Comparison of ENCODE assay signal across 24 mouse cellular contexts in the genomic region with DNA sequence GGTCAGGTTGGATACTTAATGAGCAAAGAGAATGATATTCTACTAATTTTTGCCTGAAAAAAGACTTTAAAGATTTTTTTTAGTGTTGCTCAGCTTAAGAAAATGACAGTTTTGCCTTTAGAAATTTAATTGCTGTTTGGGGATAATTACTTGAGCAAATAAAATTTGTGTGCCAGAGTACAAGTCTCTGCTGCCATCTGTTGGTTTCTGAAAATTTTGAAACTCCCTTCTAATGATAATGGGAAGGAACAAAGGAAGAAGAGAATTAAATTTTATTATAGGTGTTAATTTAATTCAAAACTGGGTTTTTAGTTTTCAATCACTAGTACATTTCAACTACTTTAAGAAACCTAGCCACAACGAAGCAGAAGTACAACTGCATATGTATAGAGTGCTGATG.
A peak's percentile ranks its signal among the peaks of the same experiment; 100 is the strongest.
DNase-seq lines count a peak whose midpoint lies in the region; ATAC-seq and TF ChIP-seq lines count a peak whose summit lies in the region.
"Had no signal": no experiment of that assay in that cellular context is flagged by ENCODE, and none has a peak within 500 bp of the region (broad histone marks: within the 10 kb centered on the region; RNA-seq: fewer than 3 reads in every experiment).

No protein-coding gene starts in this region.

- H3K27me3 ChIP-seq in hindbrain, postnatal 0 days (ENCODE audit: insufficient read depth, low read length), result no peaks in the 10 kb centered on the region
- H3K27me3 ChIP-seq in hindbrain, embryonic 14.5 days (ENCODE audit: control insufficient read depth, insufficient read depth, low read length), result no peaks in the 10 kb centered on the region
- no peaks in the 10 kb centered on the region for H3K27me3 ChIP-seq in midbrain, embryonic 14.5 days (ENCODE audit: control insufficient read depth, insufficient read depth, low read length)
- no peaks in the 10 kb centered on the region for H3K27me3 ChIP-seq in midbrain, embryonic 13.5 days
- H3K27me3 ChIP-seq in MEL (ENCODE audit: control insufficient read depth in 1 of 2, insufficient read depth in 2 of 2, low read length in 2 of 2), result no peaks in the 10 kb centered on the region
- H3K27me3 ChIP-seq: embryonic facial prominence, embryonic 12.5 days; embryonic facial prominence, embryonic 15.5 days; forebrain, embryonic 12.5 days; heart, embryonic 12.5 days; heart, embryonic 15.5 days; hindbrain, embryonic 15.5 days; intestine, embryonic 15.5 days had no signal

- no peak for TF ChIP-seq CTCF in hindbrain, postnatal 0 days (IDR thresholded peaks at IDR 0.05; ENCODE audit: low read depth)
- peak in 1 of 3 experiments; percentile 50; a peak in 2 of 6 replicates for TF ChIP-seq CTCF in MEL (IDR thresholded peaks at IDR 0.05 in 2 of 3, conservative IDR thresholded peaks at IDR 0.05 in 1 of 3; ENCODE audit: control insufficient read depth in 1 of 3, insufficient read depth in 1 of 3, low read depth in 2 of 3, low read length in 3 of 3, poor library complexity in 1 of 3, severe bottlenecking in 1 of 3)

- WGBS in hindbrain, postnatal 0 days, result 56% methylated on average over 1 of the region's 1 CpGs
- WGBS in hindbrain, embryonic 14.5 days, result 64% methylated on average over 1 of the region's 1 CpGs
- 65% methylated on average over 1 of the region's 1 CpGs for WGBS in midbrain, embryonic 14.5 days
- WGBS in midbrain, embryonic 13.5 days, result 57% methylated on average over 1 of the region's 1 CpGs

- H3K79me2 ChIP-seq in MEL (ENCODE audit: control insufficient read depth, insufficient read depth, low read length, poor library complexity), result no peaks in the 10 kb centered on the region

- H3K9me3 ChIP-seq in hindbrain, postnatal 0 days (ENCODE audit: low read length), result no peaks in the 10 kb centered on the region
- no peaks in the 10 kb centered on the region for H3K9me3 ChIP-seq in hindbrain, embryonic 14.5 days (ENCODE audit: control insufficient read depth, low read length)
- no peaks in the 10 kb centered on the region for H3K9me3 ChIP-seq in midbrain, embryonic 14.5 days (ENCODE audit: control insufficient read depth, low read length)
- no peaks in the 10 kb centered on the region for H3K9me3 ChIP-seq in midbrain, embryonic 13.5 days
- no peaks in the 10 kb centered on the region for H3K9me3 ChIP-seq in MEL (replicated peaks; ENCODE audit: insufficient read depth, low read length)
- H3K9me3 ChIP-seq: embryonic facial prominence, embryonic 12.5 days; embryonic facial prominence, embryonic 15.5 days; forebrain, embryonic 12.5 days; heart, embryonic 12.5 days; heart, embryonic 15.5 days; hindbrain, embryonic 15.5 days; intestine, embryonic 15.5 days had no signal

- TF ChIP-seq POLR2A in MEL (IDR thresholded peaks at IDR 0.05; ENCODE audit: control insufficient read depth in 1 of 2, insufficient read depth in 1 of 2, low read depth in 1 of 2, low read length in 2 of 2, poor library complexity in 1 of 2), result no peak

- H3K36me3 ChIP-seq in hindbrain, postnatal 0 days (ENCODE audit: insufficient read depth, low read length), result no peaks in the 10 kb centered on the region
- H3K36me3 ChIP-seq in hindbrain, embryonic 14.5 days (replicated peaks; ENCODE audit: control insufficient read depth, insufficient read depth), result no peaks in the 10 kb centered on the region
- H3K36me3 ChIP-seq in midbrain, embryonic 14.5 days (ENCODE audit: control insufficient read depth, insufficient read depth, low read length), result no peaks in the 10 kb centered on the region
- H3K36me3 ChIP-seq in midbrain, embryonic 13.5 days, result no peaks in the 10 kb centered on the region
- H3K36me3 ChIP-seq in MEL (ENCODE audit: control insufficient read depth in 1 of 2, insufficient read depth in 2 of 2, low read length in 2 of 2), result no peaks in the 10 kb centered on the region
- H3K36me3 ChIP-seq: embryonic facial prominence, embryonic 12.5 days; embryonic facial prominence, embryonic 15.5 days; forebrain, embryonic 12.5 days; heart, embryonic 12.5 days; heart, embryonic 15.5 days; hindbrain, embryonic 15.5 days; intestine, embryonic 15.5 days had no signal

- no peaks in the 10 kb centered on the region for H3K4me1 ChIP-seq in hindbrain, postnatal 0 days (ENCODE audit: insufficient read depth, low read length)
- no peaks in the 10 kb centered on the region for H3K4me1 ChIP-seq in hindbrain, embryonic 14.5 days (replicated peaks; ENCODE audit: control insufficient read depth, insufficient read depth, low read length)
- H3K4me1 ChIP-seq in midbrain, embryonic 14.5 days (ENCODE audit: control insufficient read depth, insufficient read depth, low read length), result no peaks in the 10 kb centered on the region
- H3K4me1 ChIP-seq in midbrain, embryonic 13.5 days (replicated peaks), result no peaks in the 10 kb centered on the region
- no peaks in the 10 kb centered on the region for H3K4me1 ChIP-seq in MEL (ENCODE audit: control insufficient read depth in 1 of 2, insufficient read depth in 2 of 2, low read length in 2 of 2)
- H3K4me1 ChIP-seq: embryonic facial prominence, embryonic 12.5 days; embryonic facial prominence, embryonic 15.5 days; forebrain, embryonic 12.5 days; heart, embryonic 12.5 days; heart, embryonic 15.5 days; hindbrain, embryonic 15.5 days; intestine, embryonic 15.5 days had no signal

- TF ChIP-seq RAD21 in MEL (IDR thresholded peaks at IDR 0.05; ENCODE audit: low read depth, low read length), result peak; percentile 70

- no peak for TF ChIP-seq EP300 in MEL (IDR thresholded peaks at IDR 0.05; ENCODE audit: low read depth in 1 of 2, low read length in 2 of 2)

- ATAC-seq in hindbrain, postnatal 0 days, result no peak
- ATAC-seq in hindbrain, embryonic 14.5 days (ENCODE audit: low FRiP score), result no peak
- no peak for ATAC-seq in midbrain, embryonic 14.5 days (ENCODE audit: low FRiP score, low TSS enrichment)
- no peak for ATAC-seq in midbrain, embryonic 13.5 days
- ATAC-seq: intestine, embryonic 15.5 days; Patski had no signal

- peak; percentile 1 for DNase-seq in hindbrain, postnatal 0 days (ENCODE audit: low spot score)
- DNase-seq in hindbrain, embryonic 14.5 days (ENCODE audit: low spot score), result no peak
- peak; percentile 8 for DNase-seq in midbrain, embryonic 14.5 days
- DNase-seq in MEL (ENCODE audit: low read depth, low spot score), result peak; percentile 33
- DNase-seq in lung, postnatal 4 days, result no peak
- DNase-seq: adrenal gland, postnatal 10 days; adrenal gland, postnatal 36 days; cerebellum, adult 11 months; cerebellum, adult 2 months; cerebellum, adult 9-11 months; cerebellum, postnatal 25 days; gastrocnemius, postnatal 25 days; heart, adult 18-20 months; heart, postnatal 10 days; heart, postnatal 4 days had no signal

- H3K4me2 ChIP-seq in hindbrain, postnatal 0 days (ENCODE audit: low read depth, low read length), result no peak overlapping the region
- H3K4me2 ChIP-seq in hindbrain, embryonic 14.5 days (replicated peaks), result no peak overlapping the region
- no peak overlapping the region for H3K4me2 ChIP-seq in midbrain, embryonic 14.5 days (ENCODE audit: low read length)
- no peak overlapping the region for H3K4me2 ChIP-seq in midbrain, embryonic 13.5 days (replicated peaks)
- H3K4me2 ChIP-seq: embryonic facial prominence, embryonic 12.5 days; embryonic facial prominence, embryonic 15.5 days; forebrain, embryonic 12.5 days; heart, embryonic 12.5 days; heart, embryonic 15.5 days; hindbrain, embryonic 15.5 days; intestine, embryonic 15.5 days had no signal

- no peak overlapping the region for H3K27ac ChIP-seq in hindbrain, postnatal 0 days
- H3K27ac ChIP-seq in hindbrain, embryonic 14.5 days, result no peak overlapping the region
- H3K27ac ChIP-seq in midbrain, embryonic 14.5 days (replicated peaks; ENCODE audit: low read depth, low read length), result no peak overlapping the region
- no peak overlapping the region for H3K27ac ChIP-seq in midbrain, embryonic 13.5 days
- H3K27ac ChIP-seq in MEL (ENCODE audit: control insufficient read depth, low read depth, low read length), result no peak overlapping the region
- H3K27ac ChIP-seq: embryonic facial prominence, embryonic 12.5 days; embryonic facial prominence, embryonic 15.5 days; forebrain, embryonic 12.5 days; heart, embryonic 15.5 days; hindbrain, embryonic 15.5 days; intestine, embryonic 15.5 days had no signal

- H3K9ac ChIP-seq in hindbrain, postnatal 0 days (replicated peaks; ENCODE audit: low read length), result no peak overlapping the region
- no peak overlapping the region for H3K9ac ChIP-seq in hindbrain, embryonic 14.5 days
- no peak overlapping the region for H3K9ac ChIP-seq in midbrain, embryonic 14.5 days (replicated peaks; ENCODE audit: low read length)
- no peak overlapping the region for H3K9ac ChIP-seq in midbrain, embryonic 13.5 days (replicated peaks)
- no peak overlapping the region for H3K9ac ChIP-seq in MEL (ENCODE audit: control insufficient read depth, low read depth, low read length, poor library complexity, severe bottlenecking)
- H3K9ac ChIP-seq: embryonic facial prominence, embryonic 12.5 days; embryonic facial prominence, embryonic 15.5 days; forebrain, embryonic 12.5 days; heart, embryonic 12.5 days; heart, embryonic 15.5 days; hindbrain, embryonic 15.5 days; intestine, embryonic 15.5 days had no signal

- no peak overlapping the region for H3K4me3 ChIP-seq in hindbrain, postnatal 0 days (ENCODE audit: low read length)
- H3K4me3 ChIP-seq in hindbrain, embryonic 14.5 days (replicated peaks; ENCODE audit: low read length), result no peak overlapping the region
- no peak overlapping the region for H3K4me3 ChIP-seq in midbrain, embryonic 14.5 days (replicated peaks; ENCODE audit: low read depth, low read length)
- H3K4me3 ChIP-seq in midbrain, embryonic 13.5 days (replicated peaks), result no peak overlapping the region
- H3K4me3 ChIP-seq in MEL (ENCODE audit: control insufficient read depth in 1 of 2, insufficient read depth in 1 of 2, low read depth in 2 of 2, low read length in 2 of 2), result no peak overlapping the region
- H3K4me3 ChIP-seq: embryonic facial prominence, embryonic 12.5 days; embryonic facial prominence, embryonic 15.5 days; forebrain, embryonic 12.5 days; heart, embryonic 12.5 days; heart, embryonic 15.5 days; hindbrain, embryonic 15.5 days; intestine, embryonic 15.5 days had no signal

TF ChIP-seq in MEL, 35 proteins besides CTCF, POLR2A, EP300 and RAD21 (continues in another document):
- TF ChIP-seq MAZ (IDR thresholded peaks at IDR 0.05; ENCODE audit: low read depth, low read length) (no peak), BHLHE40 (IDR thresholded peaks at IDR 0.05; ENCODE audit: borderline replicate concordance, low read depth, low read length) (no peak), ZC3H11A (IDR thresholded peaks at IDR 0.05; ENCODE audit: low read depth, low read length) (peak; percentile 39; the same call in 1 of the 2 replicates), MYC (IDR thresholded peaks at IDR 0.05; ENCODE audit: low read depth, low read length) (no peak), TBP (IDR thresholded peaks at IDR 0.05; ENCODE audit: low read depth, low read length) (no peak), MXI1 (IDR thresholded peaks at IDR 0.05; ENCODE audit: low read depth, low read length) (no peak), GATA1 (IDR thresholded peaks at IDR 0.05; ENCODE audit: low read depth, low read length) (no peak), GABPA (IDR thresholded peaks at IDR 0.05; ENCODE audit: low read depth, low read length) (no peak), ELF1 (IDR thresholded peaks at IDR 0.05; ENCODE audit: low read depth, low read length) (0 out of 2 replicates have a peak, but pooled peaks have one; percentile 11), SMC3 (IDR thresholded peaks at IDR 0.05; ENCODE audit: low read depth, low read length) (peak; percentile 39; the same call in 1 of the 2 replicates)

Comparison
In these comparisons a context has a peak if more than half of its experiments do, and no peak if none do; other contexts are left out.
1. DNase-seq: peak in hindbrain, postnatal 0 days (single experiment), midbrain, embryonic 14.5 days (single experiment) and MEL (single experiment); none in hindbrain, embryonic 14.5 days (single experiment) and lung, postnatal 4 days (0 of 2).